Mouse (Mus musculus): ENCODE results near the gene Psmd13.

DNA sequence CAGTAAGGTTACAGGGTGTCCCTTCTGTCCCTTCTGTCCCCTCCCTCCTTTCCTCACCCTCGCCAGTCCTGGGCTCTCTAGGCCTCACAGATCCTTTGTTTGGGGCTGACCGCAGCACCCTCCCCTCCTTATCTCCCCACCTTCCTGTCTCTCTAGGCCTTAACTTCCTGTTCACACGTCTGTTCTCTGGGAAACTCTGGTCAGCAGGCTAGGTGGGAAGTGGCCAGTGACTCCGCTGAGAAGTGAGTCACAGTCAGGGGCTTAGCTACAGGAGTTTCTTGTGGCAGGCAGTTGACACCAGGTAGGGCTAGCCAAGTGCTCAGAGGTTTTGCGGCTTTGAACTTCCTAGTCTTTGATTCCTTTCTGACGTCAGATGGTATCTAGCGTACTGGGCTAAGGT lies 65.2 kb downstream of the Psmd13 start:
- TF ChIP-seq POLR2A (IDR thresholded peaks at IDR 0.05; ENCODE audit: extremely low read depth, insufficient read depth, low read length) (no peak), CTCF (IDR thresholded peaks at IDR 0.05; ENCODE audit: extremely low read depth, insufficient read depth, low read length) (no peak)

Data from cortical plate, adult 2 months (tissue).